Mouse (Mus musculus) olfactory bulb, adult 2 months (tissue): ENCODE data around the gene Spata13.

Experiments
- CTCF ChIP-seq: fragments of 200-500 bp; IDR thresholded peaks from 2 replicates; pipeline ENCODE4 v1.5.1; 2012; ENCODE audit warnings: low read depth, mild to moderate bottlenecking, low read length, moderate library complexity; ENCODE audit not compliant: insufficient read depth
- POLR2A ChIP-seq: fragments of 200-500 bp; IDR thresholded peaks from 2 replicates; pipeline ENCODE4 v1.6.1; 2012; ENCODE audit warnings: mild to moderate bottlenecking, low read depth, low read length, moderate library complexity; ENCODE audit not compliant: insufficient read depth

DNA sequence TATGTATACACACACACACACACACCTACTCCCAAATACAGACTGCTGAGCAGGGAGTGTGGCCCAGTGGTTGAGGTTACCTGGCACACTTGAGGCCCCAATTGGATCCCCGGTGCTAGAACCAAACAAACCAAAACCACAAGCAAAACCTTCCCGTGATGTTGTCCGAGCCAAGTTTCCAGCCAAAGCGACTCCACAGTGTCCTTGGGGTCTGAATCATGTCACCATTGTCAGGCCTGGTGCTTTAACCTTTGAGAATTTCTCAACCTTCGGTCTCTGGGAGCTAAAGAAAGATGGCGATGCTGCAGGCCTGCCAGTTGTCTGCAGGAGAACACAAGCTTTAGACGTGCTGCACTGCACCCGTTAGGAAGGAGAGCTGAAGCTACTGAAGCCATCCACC lies 26.8 kb downstream of the Spata13 start:
- no peak for TF ChIP-seq CTCF
- TF ChIP-seq POLR2A, result no peak
